Mouse (Mus musculus) hindbrain, embryonic 11.5 days (tissue): ENCODE results near the gene Rbp1. TPM values are rescaled to one million over a fixed set of nuclear protein-coding genes. Genes with fewer than 3 reads are reported as not detected.

Source experiments
- ATAC-seq: fragments of 200-750 bp; cut with Nextera tagmentation; 2 replicates; pipeline ENCODE4 v1.8.0; 2017; ENCODE audit warnings: mild to moderate bottlenecking, moderate TSS enrichment, moderate library complexity; ENCODE audit not compliant: low FRiP score
- DNase-seq: peaks from one replicate; pipeline ENCODE4 v3.0.0-alpha.2; 2015; ENCODE audit warnings: low spot score
- H3K27ac ChIP-seq: fragments of 300-500 bp; sonication (generic); 2 replicates; pipeline ENCODE4 v1.5.1; 2014; ENCODE audit warnings: mild to moderate bottlenecking, low read depth, low read length
- H3K27me3 ChIP-seq: fragments of 300-500 bp; sonication (generic); 2 replicates; pipeline ENCODE4 v1.6.1; 2014; ENCODE audit warnings: mild to moderate bottlenecking, low read length, moderate library complexity, mixed read lengths; ENCODE audit not compliant: control insufficient read depth, insufficient read depth
- H3K36me3 ChIP-seq: fragments of 300-500 bp; sonication (generic); 2 replicates; pipeline ENCODE4 v1.6.1; 2014; ENCODE audit warnings: mild to moderate bottlenecking, low read length, moderate library complexity, mixed read lengths; ENCODE audit not compliant: control insufficient read depth, insufficient read depth
- H3K4me1 ChIP-seq: fragments of 300-500 bp; sonication (generic); replicated peaks from 2 replicates; pipeline ENCODE4 v1.6.1; 2014; ENCODE audit warnings: low read length, mixed read lengths; ENCODE audit not compliant: control insufficient read depth, insufficient read depth
- H3K4me2 ChIP-seq: fragments of 300-500 bp; sonication (generic); replicated peaks from 2 replicates; pipeline ENCODE4 v1.6.1; 2014; ENCODE audit warnings: mild to moderate bottlenecking, low read depth, low read length
- H3K4me3 ChIP-seq: fragments of 300-500 bp; sonication (generic); 2 replicates; pipeline ENCODE4 v1.5.1; 2014; ENCODE audit warnings: low read depth, low read length
- H3K9ac ChIP-seq: fragments of 300-500 bp; sonication (generic); 2 replicates; pipeline ENCODE4 v1.6.1; 2014; ENCODE audit warnings: low read depth, low read length
- H3K9me3 ChIP-seq: fragments of 300-500 bp; sonication (generic); 2 replicates; pipeline ENCODE4 v1.6.1; 2016; ENCODE audit warnings: low read length; ENCODE audit not compliant: control insufficient read depth
- WGBS: fragments of 180-500 bp; shearing (Covaris S2); extraction: QIAGEN DNeasy Blood & Tissue Kit; methylation state at CpG from one replicate; pipeline ENCODE4 v1.1.7; 2014; 5-methylcytosine and 5-hydroxymethylcytosine counted together
- polyA plus RNA-seq: library from polyadenylated mRNA; unstranded; fragments of >200 nt; fragmentation: Nextera tagmentation; extraction: Ambion mirVana; gene quantifications from 2 replicates; pipeline ENCODE4 v1.2.1, GENCODE M21; 2014

The Rbp1 gene
- polyA plus RNA-seq, result 48.7 and 57.8 TPM in 2 replicates

DNA sequence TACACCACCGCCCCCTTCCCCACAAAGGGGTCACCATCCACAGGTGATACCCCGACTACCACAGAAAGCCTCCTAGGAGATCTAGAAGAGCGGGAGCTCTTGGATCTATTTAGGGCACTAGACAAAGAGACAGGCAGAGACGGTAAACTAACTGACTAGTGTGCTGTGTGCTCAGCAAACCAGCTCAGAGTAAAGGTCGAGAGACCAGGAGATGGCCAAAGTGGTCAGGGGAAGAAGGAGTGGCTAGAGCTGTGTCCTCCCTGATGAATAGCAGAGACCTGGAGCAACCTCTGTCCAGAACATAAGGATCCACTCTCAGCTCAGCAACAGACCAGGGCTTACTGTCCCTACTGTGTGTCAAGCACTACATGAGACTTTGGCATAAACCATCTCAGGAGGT is at the start of gene Rbp1:
TSS of gene Rbp1 (plus strand) at position 306 of the 400 bp plus-strand sequence.
- H3K9me3 ChIP-seq, result no peaks in the 10 kb centered on the region
- 85% methylated on average over 5 of the region's 5 CpGs for WGBS
- ATAC-seq (no peak), DNase-seq (no peak)
- peaks cover 3% of the 10 kb centered on the region; the same call in 1 of the 2 replicates for H3K4me1 ChIP-seq
- no peak within 1 kb of the TSS for H3K9ac ChIP-seq
- no peak within 1 kb of the TSS for H3K4me3 ChIP-seq
- no peak within 1 kb of the TSS for H3K27ac ChIP-seq
- H3K27me3 ChIP-seq, result peaks cover 8% of the 10 kb centered on the region; the same call in 1 of the 2 replicates
- no peak within 1 kb of the TSS for H3K4me2 ChIP-seq
- H3K36me3 ChIP-seq, result no peaks in the 10 kb centered on the region

DNA sequence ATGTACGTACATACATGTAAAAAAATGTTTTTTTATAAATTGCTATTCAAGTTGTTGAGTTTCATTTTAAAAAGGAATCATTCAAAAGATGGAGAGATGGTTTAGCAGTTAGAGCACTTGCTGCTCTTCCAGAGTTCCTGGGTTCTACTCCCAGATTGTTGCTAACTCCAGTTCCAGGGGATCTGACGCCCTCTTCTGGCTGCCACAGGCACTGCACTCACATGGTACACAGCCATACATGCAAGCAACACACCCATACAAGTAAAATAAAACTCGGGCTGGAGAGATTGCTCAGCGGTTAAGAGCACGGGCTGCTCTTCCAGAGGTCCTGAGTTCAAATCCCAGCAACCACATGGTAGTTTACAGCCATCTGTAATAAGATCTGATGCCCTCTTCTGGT is 49.4 kb upstream of the Rbp1 start:
- no peaks in the 10 kb centered on the region for H3K36me3 ChIP-seq
- no peaks in the 10 kb centered on the region for H3K9me3 ChIP-seq
- 90% methylated on average over 5 of the region's 5 CpGs for WGBS
- no peaks in the 10 kb centered on the region for H3K27me3 ChIP-seq
- no peak overlapping the region for H3K4me3 ChIP-seq
- H3K4me2 ChIP-seq, result no peak overlapping the region
- ATAC-seq, result no peak
- H3K27ac ChIP-seq, result no peak overlapping the region
- H3K9ac ChIP-seq, result no peak overlapping the region
- H3K4me1 ChIP-seq, result no peaks in the 10 kb centered on the region
- no peak for DNase-seq

DNA sequence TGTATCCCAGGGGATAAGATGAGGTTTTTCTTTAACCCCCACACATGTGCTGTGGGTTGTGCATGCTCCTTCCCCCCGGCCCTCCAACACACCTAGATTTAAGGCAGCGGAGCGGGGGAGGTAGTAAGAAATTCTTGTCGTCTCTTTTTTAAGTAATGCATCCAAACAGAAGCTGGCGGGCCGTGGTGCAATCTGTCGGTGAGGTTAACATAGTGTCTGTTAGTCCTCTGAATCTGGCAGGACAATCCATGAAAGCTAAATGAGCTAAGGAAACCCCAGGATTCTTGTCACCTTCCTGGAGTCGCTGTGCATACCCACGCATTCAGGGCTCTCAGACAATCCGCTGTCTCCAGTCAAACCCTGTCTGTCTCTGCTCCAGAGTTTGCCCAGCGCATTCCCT is 47.9 kb upstream of the Rbp1 start:
- Histone ChIP-seq H3K36me3 (no peaks in the 10 kb centered on the region), H3K27ac (no peak overlapping the region), H3K9ac (no peak overlapping the region), H3K4me1 (no peaks in the 10 kb centered on the region), H3K27me3 (no peaks in the 10 kb centered on the region), H3K9me3 (no peaks in the 10 kb centered on the region), H3K4me2 (no peak overlapping the region), H3K4me3 (no peak overlapping the region)
- DNase-seq, result no peak
- WGBS, result 85% methylated on average over 11 of the region's 11 CpGs
- ATAC-seq, result no peak

DNA sequence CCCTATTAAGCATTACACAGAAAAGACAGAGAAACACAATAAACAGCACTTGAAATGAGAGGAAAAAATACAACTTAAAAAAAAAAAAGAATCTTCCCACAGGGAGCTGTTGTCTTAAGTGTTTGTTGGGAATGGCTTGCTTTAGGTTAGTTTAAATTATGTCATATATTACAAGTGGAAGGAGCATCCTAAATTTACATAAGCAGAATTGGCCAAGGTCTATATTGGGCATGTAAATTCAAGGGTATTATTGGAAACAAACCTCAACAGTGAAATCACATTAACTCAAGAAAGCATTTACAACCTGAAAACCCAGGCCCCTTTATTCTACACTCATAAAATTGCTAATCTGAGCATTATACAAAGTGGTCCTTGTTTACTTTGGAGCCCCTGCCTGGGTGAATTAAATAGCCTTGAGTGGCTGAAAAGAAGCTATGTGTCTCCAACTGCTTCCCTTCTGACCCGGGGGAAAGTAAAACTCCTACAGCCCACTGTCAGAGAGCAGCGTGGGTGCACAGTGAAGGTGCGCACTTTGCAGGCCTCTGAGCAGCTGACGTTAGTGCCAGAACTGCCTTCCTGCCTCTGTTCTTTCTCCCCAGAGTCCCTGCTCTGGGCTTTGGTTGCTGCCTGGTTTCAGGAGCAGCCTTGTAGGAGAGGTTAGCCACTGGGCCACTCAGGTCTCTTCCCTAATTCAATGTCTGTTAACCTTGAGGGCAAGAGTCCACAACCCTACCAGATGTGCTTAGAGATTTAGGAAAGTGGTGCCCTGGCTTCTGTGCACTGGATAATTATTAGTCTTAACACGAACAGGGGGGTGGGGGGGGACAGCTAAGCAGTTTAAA is 47.2 kb upstream of the Rbp1 start:
- H3K4me2 ChIP-seq, result no peak overlapping the region
- ATAC-seq, result no peak
- 60% methylated on average over 5 of the region's 5 CpGs for WGBS

DNA sequence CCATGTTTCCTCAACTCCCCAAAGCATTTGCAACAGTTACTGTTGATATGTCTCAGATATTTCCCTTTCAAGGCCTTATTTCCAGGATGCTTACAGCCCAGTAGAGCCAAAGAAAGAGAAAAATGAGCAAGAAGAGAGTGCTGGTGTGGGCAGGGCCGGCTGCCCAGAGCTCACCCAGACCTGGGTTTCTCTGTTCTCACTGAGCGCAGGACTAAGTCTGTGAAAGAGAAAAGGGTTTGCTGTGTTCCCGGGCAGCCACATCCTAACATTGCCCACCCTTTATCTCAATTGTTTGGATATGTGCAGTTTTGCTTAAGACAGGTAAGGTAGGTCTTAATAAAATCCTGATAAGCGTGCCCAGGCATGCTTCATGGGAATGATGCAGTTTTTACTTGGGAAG is 43.0 kb upstream of the Rbp1 start:
- no peak overlapping the region for H3K4me2 ChIP-seq
- no peak overlapping the region for H3K27ac ChIP-seq
- H3K4me3 ChIP-seq, result no peak overlapping the region
- DNase-seq, result no peak
- no peaks in the 10 kb centered on the region for H3K9me3 ChIP-seq
- 88% methylated on average over 4 of the region's 4 CpGs for WGBS
- H3K27me3 ChIP-seq, result no peaks in the 10 kb centered on the region
- no peak for ATAC-seq
- no peaks in the 10 kb centered on the region for H3K4me1 ChIP-seq
- no peak overlapping the region for H3K9ac ChIP-seq
- H3K36me3 ChIP-seq, result no peaks in the 10 kb centered on the region

More for the DNA sequence above, 47.2 kb upstream of the Rbp1 start:
- no peaks in the 10 kb centered on the region for H3K9me3 ChIP-seq
- no peaks in the 10 kb centered on the region for H3K36me3 ChIP-seq
- DNase-seq, result no peak
- H3K4me3 ChIP-seq, result no peak overlapping the region
- no peak overlapping the region for H3K9ac ChIP-seq
- no peaks in the 10 kb centered on the region for H3K27me3 ChIP-seq
- no peak overlapping the region for H3K27ac ChIP-seq
- H3K4me1 ChIP-seq, result no peaks in the 10 kb centered on the region

DNA sequence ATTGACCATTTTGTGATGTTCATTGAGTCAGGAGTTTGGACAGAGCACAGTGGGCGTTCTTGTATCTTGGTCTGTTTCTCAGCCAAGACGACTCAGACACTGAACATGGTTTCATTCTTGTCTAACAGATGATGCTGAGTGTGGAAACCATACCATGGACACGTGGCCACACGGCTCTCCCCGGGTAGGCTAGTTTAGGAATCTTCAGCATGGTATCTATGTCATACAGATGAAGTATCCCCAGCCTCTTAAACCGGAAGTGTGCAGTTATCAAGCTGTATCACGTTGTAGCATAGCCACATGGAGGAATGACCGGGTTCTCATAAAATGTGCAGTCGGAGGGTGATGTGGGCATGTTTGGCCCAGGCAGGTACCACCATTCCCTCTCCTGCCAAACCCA is 42.2 kb upstream of the Rbp1 start:
- no peaks in the 10 kb centered on the region for H3K4me1 ChIP-seq
- no peak overlapping the region for H3K4me3 ChIP-seq
- ATAC-seq (no peak), DNase-seq (no peak)
- H3K27ac ChIP-seq, result no peak overlapping the region
- no peaks in the 10 kb centered on the region for H3K36me3 ChIP-seq
- no peak overlapping the region for H3K9ac ChIP-seq
- H3K27me3 ChIP-seq, result no peaks in the 10 kb centered on the region
- H3K9me3 ChIP-seq, result no peaks in the 10 kb centered on the region
- 93% methylated on average over 9 of the region's 9 CpGs for WGBS
- no peak overlapping the region for H3K4me2 ChIP-seq

DNA sequence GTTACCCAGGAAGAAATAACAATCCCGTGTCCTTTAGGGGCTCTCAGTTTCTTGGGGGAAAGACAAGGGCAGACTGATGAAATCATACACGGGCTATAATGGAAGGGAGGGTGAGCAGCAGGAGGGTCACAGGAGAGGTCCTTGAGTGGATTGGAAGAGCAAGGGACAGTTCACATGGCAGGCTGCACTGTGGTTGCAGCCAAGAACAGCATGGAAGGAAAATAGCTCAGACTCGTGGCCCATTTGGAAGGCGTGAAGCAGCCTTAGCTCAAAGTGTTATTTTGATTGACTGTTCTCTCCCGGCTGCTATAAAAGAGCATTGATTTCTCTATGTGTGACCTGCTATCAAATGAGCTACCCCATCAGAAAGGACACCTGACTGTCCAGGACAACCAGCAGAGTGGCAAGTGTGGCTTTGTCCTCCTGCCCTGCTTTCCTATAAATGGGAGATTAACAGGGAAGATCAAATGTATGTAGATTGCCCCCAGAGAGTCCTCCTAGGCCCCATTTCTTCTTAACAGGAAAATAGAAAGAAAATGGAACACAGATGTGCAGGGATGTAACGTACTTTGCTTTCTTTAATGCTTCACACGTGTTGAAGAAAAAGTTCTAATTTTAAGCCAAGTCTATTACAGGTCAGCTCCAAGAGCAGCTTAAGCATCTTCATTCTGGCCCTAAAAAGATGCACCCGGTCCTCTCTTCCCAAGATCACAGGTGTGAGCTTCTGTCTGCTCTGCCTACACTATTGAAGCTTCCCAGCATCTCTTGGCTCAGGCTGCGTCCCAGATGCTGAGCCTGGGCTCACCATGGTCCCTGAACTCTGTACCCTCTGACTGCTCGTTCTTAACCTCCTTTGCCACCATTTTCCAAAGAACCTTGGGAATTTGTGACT is 34.8 kb upstream of the Rbp1 start:
- DNase-seq, result no peak
- Histone ChIP-seq H3K27ac (no peak overlapping the region), H3K4me2 (no peak overlapping the region), H3K27me3 (no peaks in the 10 kb centered on the region), H3K4me3 (no peak overlapping the region), H3K9me3 (no peaks in the 10 kb centered on the region), H3K9ac (no peak overlapping the region), H3K36me3 (no peaks in the 10 kb centered on the region), H3K4me1 (no peaks in the 10 kb centered on the region)
- WGBS, result 74% methylated on average over 10 of the region's 10 CpGs
- ATAC-seq, result no peak

DNA sequence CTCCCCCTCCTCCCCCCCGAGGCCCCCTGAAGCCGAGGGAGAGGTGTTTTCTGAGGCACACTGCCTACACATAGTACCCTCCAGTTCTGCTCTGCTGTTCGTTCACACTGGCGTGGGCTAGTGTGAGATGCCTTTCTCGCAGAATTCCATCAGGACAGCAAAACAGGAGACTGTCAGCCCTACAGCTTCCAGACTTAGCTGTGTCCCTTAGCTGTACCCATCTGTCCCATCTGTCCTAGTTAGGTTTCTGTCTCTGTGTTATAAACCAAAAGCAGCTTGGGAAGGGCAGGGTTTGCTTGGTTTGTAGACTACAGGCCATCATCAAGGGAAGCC is 34.2 kb upstream of the Rbp1 start:
- no peak for ATAC-seq

More for the DNA sequence above, 34.2 kb upstream of the Rbp1 start:
- Histone ChIP-seq H3K36me3 (no peaks in the 10 kb centered on the region), H3K27ac (no peak overlapping the region), H3K4me2 (no peak overlapping the region), H3K9ac (no peak overlapping the region), H3K4me1 (no peaks in the 10 kb centered on the region), H3K27me3 (no peaks in the 10 kb centered on the region), H3K9me3 (no peaks in the 10 kb centered on the region), H3K4me3 (no peak overlapping the region)
- 72% methylated on average over 5 of the region's 5 CpGs for WGBS
- no peak for DNase-seq
